Mouse (Mus musculus) layer of hippocampus, adult 11-12 months (tissue): ENCODE results near the gene Mfsd4a.

Experiments
- DNase-seq: peaks from one replicate; pipeline ENCODE4 v3.0.0; 2022; ENCODE audit warnings: low spot score

Mfsd4a gene

GRCm38 (mm10) chr1:131989476-131989875 is 78.4 kb downstream of the Mfsd4a start:
- DNase-seq: no peak

GRCm38 (mm10) chr1:131987432-131987831 is 80.4 kb downstream of the Mfsd4a start:
- no peak for DNase-seq

GRCm38 (mm10) chr1:131983806-131984205 is 84.1 kb downstream of the Mfsd4a start:
- DNase-seq: no peak

- DNase-seq: peak; percentile 75
Measured at GRCm38 (mm10) chr1:131982907-131983306, 85.0 kb downstream of the Mfsd4a start.

GRCm38 (mm10) chr1:131981378-131982013 is 86.4 kb downstream of the Mfsd4a start:
- peak; percentile 71 for DNase-seq

- DNase-seq: no peak
Measured at GRCm38 (mm10) chr1:131980471-131980870, 87.4 kb downstream of the Mfsd4a start.

- no peak for DNase-seq
Measured at GRCm38 (mm10) chr1:131976886-131977285, 91.0 kb downstream of the Mfsd4a start.

- no peak for DNase-seq
Measured at GRCm38 (mm10) chr1:131973991-131974390, 93.9 kb downstream of the Mfsd4a start.
